Mouse (Mus musculus): ENCODE measurements around the gene Cbfb.
"Not testable (repeated sequence)": the region's sequence is repeated elsewhere in the genome, so short reads cannot be mapped to it uniquely, and the experiment has no call there.

Cbfb gene

DNA sequence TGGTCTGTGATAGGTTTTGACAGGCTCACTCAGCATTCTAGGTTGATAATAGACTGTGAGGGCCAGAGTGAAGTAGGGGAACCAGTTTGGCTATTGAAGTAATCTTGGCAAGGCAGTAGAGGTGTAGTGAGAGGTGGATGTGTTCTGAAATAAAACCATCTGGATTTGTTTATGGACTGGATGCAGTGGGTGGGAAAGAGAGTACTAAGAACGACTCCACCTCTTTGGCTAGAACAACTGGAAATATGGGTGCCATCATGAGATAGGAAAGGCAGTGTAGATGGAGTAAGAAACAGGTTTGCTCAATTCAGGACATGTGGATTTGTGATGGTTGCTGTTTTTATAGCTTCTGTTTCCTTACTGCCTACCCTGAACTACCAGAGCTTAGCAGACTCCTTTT is 11.7 kb downstream of the Cbfb start:
- no peak for DNase-seq (ENCODE audit: low spot score)

- no peak for DNase-seq (ENCODE audit: low spot score)
Measured at GRCm38 (mm10) chr8:105186467-105187005, 16.1 kb downstream of the Cbfb start.

- DNase-seq (ENCODE audit: low spot score) = no peak
Measured at GRCm38 (mm10) chr8:105192182-105192581, 21.7 kb downstream of the Cbfb start.

DNA sequence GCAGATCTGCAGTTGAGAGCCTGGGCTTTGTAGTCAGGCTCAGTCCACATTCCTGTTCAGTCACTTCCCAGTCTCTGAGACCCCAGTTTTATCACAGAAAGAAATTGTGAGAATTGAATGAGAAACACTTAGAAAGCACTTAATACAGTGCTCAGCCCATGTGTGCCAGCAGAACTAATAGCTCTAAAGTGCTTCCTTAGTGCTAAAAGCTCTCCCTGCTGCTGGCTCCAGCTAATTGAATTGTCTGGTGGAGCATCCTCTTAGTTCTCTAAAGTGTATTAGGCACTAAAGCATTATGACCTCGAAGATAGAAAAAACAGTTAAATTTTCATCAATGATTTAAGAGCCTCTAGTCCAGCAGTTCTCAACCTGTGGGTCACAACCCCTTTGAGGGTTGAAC is 35.3 kb downstream of the Cbfb start:
- no peak for DNase-seq (ENCODE audit: low spot score)

DNA sequence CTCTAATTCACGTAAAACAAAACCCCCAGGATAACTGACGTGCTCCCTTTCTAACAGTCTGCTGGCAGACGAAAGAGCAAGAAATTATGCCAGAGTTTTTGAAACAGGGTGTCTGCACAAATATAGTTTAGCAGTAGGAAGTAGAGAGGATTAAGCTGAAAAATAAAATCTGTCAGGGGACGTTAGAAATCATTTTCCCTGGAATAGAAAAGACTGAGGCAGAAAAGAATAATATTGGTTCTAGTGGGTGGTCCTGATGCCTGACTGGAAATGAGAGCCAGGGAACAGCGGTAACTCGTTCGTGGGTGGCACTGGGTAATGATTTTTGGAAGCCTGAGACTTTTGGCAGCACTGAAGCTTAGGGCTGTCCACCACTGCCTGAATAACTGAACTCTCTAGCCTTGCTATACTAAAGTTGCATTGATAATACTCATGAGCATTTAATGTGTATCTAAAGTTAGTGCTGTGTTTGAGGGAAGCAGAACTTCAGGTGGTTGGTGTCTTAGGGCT is 36.3 kb downstream of the Cbfb start:
- no peak for DNase-seq (ENCODE audit: low spot score)

- no peak for DNase-seq (ENCODE audit: low spot score)
Measured at GRCm38 (mm10) chr8:105207675-105208273, 37.3 kb downstream of the Cbfb start.

DNA sequence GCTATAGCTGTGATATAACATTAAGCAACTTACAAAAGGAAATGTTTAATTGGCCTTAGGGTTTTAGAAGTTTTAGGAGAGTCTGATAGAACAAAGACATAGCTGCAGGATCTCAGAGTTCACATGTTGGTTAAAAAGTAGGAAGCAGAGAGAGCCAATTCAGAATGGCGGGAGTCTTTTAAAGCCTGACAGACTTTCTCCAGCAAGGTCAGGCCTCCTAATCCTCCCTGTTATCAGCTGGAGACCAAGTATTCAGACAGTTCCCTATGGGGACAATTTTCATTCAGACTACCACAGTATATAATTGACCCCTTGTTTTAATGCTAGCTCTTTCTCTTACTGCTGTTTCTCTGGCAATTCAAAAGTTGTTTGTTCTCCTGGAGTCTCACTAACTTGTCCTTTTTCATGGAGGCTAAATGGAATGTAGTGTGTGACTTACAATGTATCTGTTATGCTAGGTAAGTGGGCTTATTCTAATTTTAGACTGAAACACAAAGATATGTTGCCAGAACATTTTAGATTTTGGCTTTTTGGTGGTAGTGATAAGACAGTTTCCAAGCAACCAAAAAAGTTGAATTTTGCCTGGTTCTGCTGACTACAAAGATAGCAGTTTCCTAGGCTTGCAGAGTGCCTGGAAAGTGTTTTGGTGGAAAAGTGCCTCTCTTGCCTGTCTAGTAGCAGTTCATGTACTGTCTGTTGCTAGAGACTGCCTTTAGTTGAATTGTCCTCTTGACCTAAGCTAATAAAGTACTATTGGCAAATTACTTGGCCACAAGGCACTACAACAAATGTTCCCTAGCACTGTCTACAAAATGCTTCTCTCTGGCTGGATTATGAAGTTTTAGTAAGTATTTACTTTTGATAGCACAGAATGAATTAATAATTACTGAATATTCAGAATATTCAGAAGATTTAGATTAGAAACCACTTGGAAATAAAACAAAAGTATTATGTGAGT is 39.0 kb downstream of the Cbfb start:
- no peak for DNase-seq (ENCODE audit: low spot score)

GRCm38 (mm10) chr8:105214104-105214503 is 43.6 kb downstream of the Cbfb start:
- DNase-seq (ENCODE audit: low spot score) = no peak

GRCm38 (mm10) chr8:105217926-105218522 is 47.5 kb downstream of the Cbfb start:
- DNase-seq (ENCODE audit: low spot score) = no peak

DNA sequence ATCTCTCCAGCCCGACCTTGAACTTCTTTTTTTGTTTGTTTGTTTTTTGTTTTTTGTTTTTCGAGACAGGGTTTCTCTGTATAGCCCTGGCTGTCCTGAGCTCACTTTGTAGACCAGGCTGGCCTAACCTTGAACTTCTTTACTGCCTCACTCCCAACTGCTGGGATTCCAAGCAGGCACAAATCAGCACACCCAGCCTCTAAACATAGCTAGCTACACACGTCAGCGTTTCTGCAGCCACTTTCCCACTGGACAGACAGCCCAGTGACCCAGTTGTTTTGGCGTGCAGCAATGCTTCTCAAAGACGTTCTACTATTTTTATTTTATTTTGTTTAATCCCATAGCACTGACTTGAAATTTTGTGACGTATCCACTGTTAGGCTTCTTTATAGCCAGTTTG is 53.4 kb downstream of the Cbfb start:
- DNase-seq (ENCODE audit: low spot score) = no peak

DNA sequence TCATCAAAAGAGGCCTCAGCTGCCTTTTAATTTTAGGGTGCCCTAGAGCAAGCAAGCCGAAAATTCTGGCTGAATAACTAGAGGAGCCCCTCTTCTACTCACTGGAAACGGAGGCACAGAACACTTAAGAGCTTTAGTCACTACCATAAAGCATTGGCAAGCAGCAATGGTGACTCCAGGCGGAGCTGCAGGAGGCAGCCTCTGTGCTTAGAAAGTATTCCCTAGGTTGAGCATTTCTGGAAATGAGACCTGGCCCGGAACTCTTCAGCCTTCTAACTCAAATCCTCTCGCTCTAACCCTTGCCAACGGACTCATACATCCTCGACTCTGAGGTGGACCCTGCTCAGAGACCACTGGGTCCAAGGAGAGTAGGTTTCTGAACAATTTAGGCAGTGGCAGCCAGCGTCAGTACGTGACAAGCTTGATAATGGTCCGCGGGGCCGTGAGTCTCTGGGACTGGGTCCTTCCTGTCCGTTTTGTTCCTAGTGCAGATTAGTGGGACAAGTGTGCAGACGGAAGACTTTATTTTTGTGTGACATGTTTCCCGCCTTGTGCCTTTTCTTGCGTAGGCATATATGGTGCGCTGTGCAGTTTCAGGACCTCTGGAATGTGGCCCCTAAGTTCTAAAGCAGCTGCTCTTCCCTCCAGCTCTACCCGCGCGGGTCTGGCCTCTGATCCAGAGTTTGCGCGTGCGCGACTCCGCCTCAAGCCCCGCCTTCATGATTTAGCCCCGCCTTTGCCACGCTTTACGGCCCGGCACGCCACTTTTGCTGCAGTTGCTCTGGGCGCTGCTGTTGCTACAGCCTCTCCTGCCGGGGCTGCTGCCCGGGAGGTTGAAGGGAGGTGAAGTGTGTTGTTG is 54.2 kb downstream of the Cbfb start, which contains the start of gene D230025D16Rik:
Gene D230025D16Rik, plus strand, starts transcription at position 733 of the 859 bp plus-strand sequence.
- peak; percentile 95 for DNase-seq (ENCODE audit: low spot score)

GRCm38 (mm10) chr8:105225272-105225593 is 54.8 kb downstream of the Cbfb start:
- no peak for DNase-seq (ENCODE audit: low spot score)

DNA sequence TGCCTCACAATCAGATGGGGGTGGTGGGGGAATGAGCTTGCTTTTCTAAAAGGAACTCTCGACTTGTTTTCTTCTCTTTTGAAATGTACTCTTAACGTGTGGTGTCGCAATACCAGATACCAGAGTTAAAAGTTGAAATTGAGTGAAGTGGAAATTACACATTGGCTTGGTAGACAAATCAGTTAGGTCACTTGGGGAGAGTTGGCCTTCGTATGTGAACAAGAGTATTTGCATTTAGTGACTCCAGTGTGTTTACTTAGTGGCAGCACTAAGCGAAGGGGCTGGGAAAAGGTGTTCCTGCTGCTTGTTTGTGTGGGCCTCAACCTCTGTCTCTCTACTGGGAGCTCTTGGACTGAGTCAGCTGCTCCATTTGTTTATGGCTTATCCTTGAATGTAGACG is 55.4 kb downstream of the Cbfb start:
- no peak for DNase-seq (ENCODE audit: low spot score)

DNA sequence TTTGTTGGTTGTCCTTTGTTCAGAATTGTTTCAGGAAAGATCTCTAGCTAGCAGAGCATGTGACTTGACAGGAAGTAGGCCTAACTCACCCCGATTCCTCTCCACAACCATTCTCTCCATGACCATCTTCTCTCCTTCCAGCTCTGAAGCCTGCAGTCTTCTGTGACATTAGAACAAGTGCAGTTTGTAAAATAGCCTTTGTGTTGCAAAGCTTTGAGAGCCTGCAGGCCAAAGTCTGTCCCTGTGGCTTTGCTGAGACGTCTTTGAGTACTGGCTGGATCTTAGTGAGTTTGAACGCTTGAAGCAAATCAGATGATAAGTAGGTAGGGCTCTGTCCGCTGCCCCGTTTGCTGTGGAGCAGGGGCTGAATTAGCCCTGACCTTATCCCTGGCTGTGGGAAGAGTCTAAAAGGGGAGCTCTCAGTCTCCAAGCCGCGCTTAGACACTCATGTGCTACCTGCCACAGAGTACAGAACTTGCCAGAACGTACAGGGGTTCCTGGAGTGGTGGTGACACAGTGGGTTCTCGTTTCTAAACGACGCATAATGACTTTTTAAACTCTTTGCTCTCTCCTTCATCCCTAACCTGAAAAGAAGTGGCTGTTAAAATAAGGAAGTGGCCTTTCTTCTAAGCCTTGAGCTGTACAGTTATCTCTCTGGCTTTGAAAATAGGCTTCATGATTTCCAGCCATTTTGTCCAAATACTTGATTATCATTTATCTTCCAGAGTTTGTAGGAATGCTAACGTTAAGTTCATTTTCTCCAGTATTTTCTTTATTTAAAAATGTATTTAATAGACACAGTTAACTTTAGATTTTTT is 61.2 kb downstream of the Cbfb start:
- DNase-seq (ENCODE audit: low spot score) = no peak

GRCm38 (mm10) chr8:105232321-105232693 is 61.8 kb downstream of the Cbfb start:
- not testable (repeated sequence) for DNase-seq (ENCODE audit: low spot score)

- no peak for DNase-seq (ENCODE audit: low spot score)
Measured at GRCm38 (mm10) chr8:105233126-105233935, 62.9 kb downstream of the Cbfb start.

DNA sequence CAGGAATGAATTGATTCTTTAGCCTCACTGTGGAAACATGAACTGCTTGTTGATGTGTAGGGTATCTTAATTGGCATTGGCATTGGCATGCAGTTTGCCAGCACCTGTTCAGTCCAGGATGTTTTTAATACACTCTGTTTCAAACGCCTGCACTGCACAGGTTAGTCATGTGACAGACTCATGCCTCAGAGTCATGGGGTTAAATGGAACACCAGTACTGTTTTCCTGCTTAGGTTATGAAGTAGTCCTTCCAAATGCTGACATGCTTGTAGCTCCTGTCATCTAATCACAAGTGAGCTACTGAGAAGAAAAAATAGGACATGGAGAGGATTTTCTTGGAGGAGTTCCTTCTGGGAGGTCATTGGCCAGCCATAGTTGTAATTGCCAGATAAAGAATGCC is 64.7 kb downstream of the Cbfb start:
- no peak for DNase-seq (ENCODE audit: low spot score)

DNA sequence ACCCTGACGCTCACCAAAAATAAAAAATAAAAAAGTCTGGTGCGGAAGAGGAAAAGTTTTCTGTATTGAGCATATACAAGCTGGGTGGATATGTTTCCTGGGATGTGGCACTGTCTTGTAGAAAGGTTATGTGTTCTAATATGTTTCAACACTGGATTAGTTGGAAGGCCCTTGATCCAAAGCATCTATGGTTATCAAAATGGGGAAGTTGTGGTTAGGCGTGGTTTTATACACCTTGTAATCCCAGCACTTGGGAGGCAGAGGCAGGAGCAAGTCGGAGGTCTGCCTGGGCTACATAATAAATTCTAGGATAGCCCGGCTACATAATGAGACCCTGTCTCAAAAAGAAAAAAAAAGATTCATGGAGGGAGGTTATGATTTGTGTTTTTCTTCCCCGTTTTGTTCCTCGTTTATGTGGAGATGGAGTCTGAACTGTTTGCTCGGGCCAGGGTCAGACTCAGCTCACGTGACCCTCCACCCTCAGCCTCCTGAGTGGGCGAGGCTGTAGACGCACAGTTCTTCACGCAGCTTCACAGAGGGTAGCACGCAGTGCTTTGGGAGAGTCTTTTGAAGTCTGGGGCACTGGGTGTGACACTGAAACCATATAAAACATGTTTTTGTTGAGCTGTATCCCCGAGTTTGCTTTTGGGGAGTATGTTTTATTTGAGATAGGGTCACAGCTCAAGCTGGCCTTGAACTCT is 67.1 kb downstream of the Cbfb start:
- no peak for DNase-seq (ENCODE audit: low spot score)

DNA sequence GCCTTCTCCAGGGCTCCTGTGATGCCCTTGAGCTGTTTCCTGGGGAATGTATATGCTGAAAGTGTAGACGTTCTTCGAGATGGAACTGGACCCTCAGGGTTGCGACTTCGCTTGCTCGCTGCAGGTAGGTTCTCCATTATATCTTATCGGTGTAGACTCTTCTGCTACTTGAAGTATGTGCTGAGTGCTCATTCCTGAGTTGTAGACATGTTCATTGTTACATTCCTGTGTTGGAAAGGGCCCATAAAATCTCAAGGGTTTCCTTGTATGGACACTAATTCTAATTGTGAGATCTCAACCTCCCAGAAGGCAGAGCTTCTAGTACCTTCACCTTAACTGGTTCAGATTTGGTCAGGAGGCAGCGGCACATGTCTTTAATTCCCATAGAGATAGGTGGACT is 70.5 kb downstream of the Cbfb start:
- DNase-seq (ENCODE audit: low spot score) = no peak
